Mouse (Mus musculus) myocyte (in vitro differentiated cells): ENCODE data around the gene Mipol1. TPM values are rescaled to one million over a fixed set of nuclear protein-coding genes. Genes with fewer than 3 reads are reported as not detected.

Source experiments
- H3K27me3 ChIP-seq: one replicate; pipeline ENCODE4 v1.6.1; 2011; ENCODE audit not compliant: control insufficient read depth, insufficient read depth, insufficient read length
- H3K36me3 ChIP-seq: one replicate; pipeline ENCODE4 v1.6.1; 2011; ENCODE audit not compliant: control insufficient read depth, insufficient read depth
- H3K4me2 ChIP-seq: one replicate; pipeline ENCODE4 v1.6.1; 2011; ENCODE audit warnings: low read depth, control low read depth
- H3K4me3 ChIP-seq: one replicate; pipeline ENCODE4 v1.5.1; 2011; ENCODE audit warnings: mild to moderate bottlenecking, control low read depth, moderate library complexity
- H3K79me2 ChIP-seq: one replicate; pipeline ENCODE4 v1.6.1; 2011; ENCODE audit not compliant: control insufficient read depth, insufficient read depth
- H3ac ChIP-seq: one replicate; pipeline ENCODE4 v1.6.1; 2011; ENCODE audit not compliant: control insufficient read depth, insufficient read length
- CEBPB ChIP-seq: IDR thresholded peaks from 2 replicates; pipeline ENCODE4 v1.6.1; 2011; ENCODE audit warnings: mild to moderate bottlenecking, moderate library complexity; ENCODE audit not compliant: poor library complexity, insufficient read depth, severe bottlenecking
- E2F4 ChIP-seq: IDR thresholded peaks from one replicate; pipeline ENCODE4 v1.6.1; 2011; ENCODE audit warnings: mild to moderate bottlenecking, control low read depth, moderate library complexity; ENCODE audit not compliant: insufficient read depth
- MAX ChIP-seq: IDR thresholded peaks from one replicate; pipeline ENCODE4 v1.6.1; 2011; ENCODE audit warnings: low read depth, mild to moderate bottlenecking, control low read depth
- MYOD1 ChIP-seq, 3 experiments: IDR thresholded peaks; one replicate each; pipeline ENCODE4 v1.6.1; 2011; ENCODE audit warnings: control low read depth in 2 of 3, low read depth in 2 of 3, mild to moderate bottlenecking in 2 of 3, moderate library complexity in 1 of 3; ENCODE audit not compliant: insufficient read length in 2 of 3, control insufficient read depth in 1 of 3
- MYOG ChIP-seq, 3 experiments: IDR thresholded peaks; one replicate each; pipeline ENCODE4 v1.6.1; 2011; ENCODE audit warnings: control low read depth in 2 of 3, low read depth in 2 of 3, mild to moderate bottlenecking in 2 of 3; ENCODE audit not compliant: insufficient read length in 2 of 3, control insufficient read depth in 1 of 3, insufficient read depth in 1 of 3
- POLR2A ChIP-seq: IDR thresholded peaks from one replicate; pipeline ENCODE4 v1.6.1; 2011; ENCODE audit warnings: low read depth, mild to moderate bottlenecking, control low read depth, moderate library complexity; ENCODE audit not compliant: insufficient read length
- POLR2AphosphoS2 ChIP-seq: IDR thresholded peaks from one replicate; pipeline ENCODE4 v1.6.1; 2011; ENCODE audit warnings: low read depth, control low read depth; ENCODE audit not compliant: insufficient read length
- REST ChIP-seq: IDR thresholded peaks from one replicate; pipeline ENCODE4 v1.6.1; 2011; ENCODE audit warnings: mild to moderate bottlenecking, control low read depth, moderate library complexity; ENCODE audit not compliant: insufficient read depth, insufficient read length
- SRF ChIP-seq: IDR thresholded peaks from one replicate; pipeline ENCODE4 v1.6.1; 2011; ENCODE audit warnings: low read depth; ENCODE audit not compliant: control insufficient read depth, insufficient read length
- TCF12 ChIP-seq: IDR thresholded peaks from one replicate; pipeline ENCODE4 v1.6.1; 2011; ENCODE audit warnings: mild to moderate bottlenecking, control low read depth; ENCODE audit not compliant: poor library complexity, insufficient read depth, severe bottlenecking
- TCF3 ChIP-seq: IDR thresholded peaks from one replicate; pipeline ENCODE4 v1.6.1; 2011; ENCODE audit warnings: low read depth, control low read depth; ENCODE audit not compliant: insufficient read length
- USF1 ChIP-seq: IDR thresholded peaks from one replicate; pipeline ENCODE4 v1.6.1; 2011; ENCODE audit warnings: low read depth, mild to moderate bottlenecking, control low read depth, moderate library complexity
- polyA plus RNA-seq: library from polyadenylated mRNA; unstranded; fragments of >200 nt; fragmentation: generic; extraction: Trizol; gene quantifications from one replicate; pipeline ENCODE4 v1.2.1, GENCODE M21; 2012; ENCODE audit warnings: missing spikeins

Gene Mipol1
- polyA plus RNA-seq, 1 experiment, result 1.6 TPM

DNA sequence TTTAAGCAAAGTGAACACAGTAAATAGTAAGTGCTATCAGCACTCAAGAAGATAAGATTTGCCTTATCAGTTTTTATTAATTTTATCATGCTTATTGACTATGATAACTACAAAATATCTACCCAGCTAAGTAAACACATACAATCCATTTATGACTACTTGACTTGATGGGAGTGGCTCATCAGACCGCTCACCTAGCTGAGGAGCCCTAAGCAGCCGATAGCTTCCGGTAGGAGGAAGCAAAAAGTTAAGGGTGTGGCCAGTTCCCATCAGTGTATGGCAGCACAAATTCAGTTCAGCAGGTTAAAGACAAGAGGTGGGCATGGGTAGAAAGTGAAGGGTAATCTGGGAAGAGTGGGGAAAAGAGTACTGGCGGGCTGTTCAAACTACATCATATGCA, 43.2 kb upstream of the Mipol1 start:
- no peaks in the 10 kb centered on the region for H3K27me3 ChIP-seq
- no peaks in the 10 kb centered on the region for H3K36me3 ChIP-seq
- no peak for TF ChIP-seq POLR2A
- TF ChIP-seq USF1, result no peak
- no peak for TF ChIP-seq TCF3
- TF ChIP-seq E2F4, result no peak
- no peak for TF ChIP-seq TCF12
- TF ChIP-seq MAX, result no peak
- no peak for TF ChIP-seq POLR2AphosphoS2
- TF ChIP-seq SRF, result no peak
- no peak for TF ChIP-seq MYOG (IDR thresholded peaks at IDR 0.05; ENCODE audit: control insufficient read depth in 1 of 3, insufficient read depth in 1 of 3, insufficient read length in 2 of 3, low read depth in 2 of 3)
- TF ChIP-seq MYOD1 (IDR thresholded peaks at IDR 0.05; ENCODE audit: control insufficient read depth in 1 of 3, insufficient read length in 2 of 3, low read depth in 2 of 3), result no peak
- no peak for TF ChIP-seq CEBPB
- TF ChIP-seq REST, result no peak
- no peak overlapping the region for H3K4me2 ChIP-seq
- no peak overlapping the region for H3K4me3 ChIP-seq
- H3ac ChIP-seq, result no peak overlapping the region
- H3K79me2 ChIP-seq, result no peaks in the 10 kb centered on the region

DNA sequence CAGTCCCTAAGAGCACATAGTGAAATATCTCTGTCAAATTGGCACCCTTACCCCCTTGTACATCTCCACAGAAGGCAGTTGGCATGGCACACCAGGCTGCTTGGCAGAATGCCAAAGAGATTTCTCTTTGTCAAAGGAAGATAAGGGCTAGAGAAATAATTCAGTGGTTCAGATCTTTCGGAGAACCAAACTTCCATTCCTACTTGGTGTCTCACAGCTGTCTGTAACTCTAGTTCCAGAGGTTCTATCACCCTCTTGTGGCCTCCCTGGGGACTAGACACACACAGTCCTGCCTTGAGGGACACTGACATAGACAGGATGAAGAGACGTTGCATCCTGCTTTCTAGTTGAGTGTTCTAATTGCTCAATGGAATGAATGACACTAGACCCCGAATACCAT, 35.6 kb upstream of the Mipol1 start:
- Histone ChIP-seq H3ac (no peak overlapping the region), H3K4me3 (no peak overlapping the region), H3K36me3 (no peaks in the 10 kb centered on the region), H3K27me3 (no peaks in the 10 kb centered on the region), H3K79me2 (no peaks in the 10 kb centered on the region), H3K4me2 (no peak overlapping the region)
- no peak for TF ChIP-seq MYOG (IDR thresholded peaks at IDR 0.05; ENCODE audit: control insufficient read depth in 1 of 3, insufficient read depth in 1 of 3, insufficient read length in 2 of 3, low read depth in 2 of 3)
- TF ChIP-seq TCF3, result no peak
- TF ChIP-seq MYOD1 (IDR thresholded peaks at IDR 0.05; ENCODE audit: control insufficient read depth in 1 of 3, insufficient read length in 2 of 3, low read depth in 2 of 3), result no peak
- TF ChIP-seq REST, result no peak
- TF ChIP-seq E2F4, result no peak
- TF ChIP-seq SRF, result no peak
- TF ChIP-seq POLR2A, result no peak
- no peak for TF ChIP-seq CEBPB
- no peak for TF ChIP-seq MAX
- no peak for TF ChIP-seq USF1
- no peak for TF ChIP-seq TCF12
- no peak for TF ChIP-seq POLR2AphosphoS2

GRCm38 (mm10) chr12:57196286-57196607, 34.0 kb upstream of the Mipol1 start:
- Histone ChIP-seq H3K36me3 (no peaks in the 10 kb centered on the region), H3ac (no peak overlapping the region), H3K4me2 (no peak overlapping the region), H3K27me3 (no peaks in the 10 kb centered on the region), H3K79me2 (no peaks in the 10 kb centered on the region), H3K4me3 (no peak overlapping the region)
- TF ChIP-seq CEBPB, result no peak
- no peak for TF ChIP-seq MAX
- no peak for TF ChIP-seq REST
- no peak for TF ChIP-seq TCF12
- no peak for TF ChIP-seq POLR2A
- no peak for TF ChIP-seq MYOG (IDR thresholded peaks at IDR 0.05; ENCODE audit: control insufficient read depth in 1 of 3, insufficient read depth in 1 of 3, insufficient read length in 2 of 3, low read depth in 2 of 3)
- TF ChIP-seq USF1, result no peak
- TF ChIP-seq POLR2AphosphoS2, result no peak
- no peak for TF ChIP-seq SRF
- TF ChIP-seq TCF3, result no peak
- TF ChIP-seq MYOD1 (IDR thresholded peaks at IDR 0.05; ENCODE audit: control insufficient read depth in 1 of 3, insufficient read length in 2 of 3, low read depth in 2 of 3), result no peak
- no peak for TF ChIP-seq E2F4

DNA sequence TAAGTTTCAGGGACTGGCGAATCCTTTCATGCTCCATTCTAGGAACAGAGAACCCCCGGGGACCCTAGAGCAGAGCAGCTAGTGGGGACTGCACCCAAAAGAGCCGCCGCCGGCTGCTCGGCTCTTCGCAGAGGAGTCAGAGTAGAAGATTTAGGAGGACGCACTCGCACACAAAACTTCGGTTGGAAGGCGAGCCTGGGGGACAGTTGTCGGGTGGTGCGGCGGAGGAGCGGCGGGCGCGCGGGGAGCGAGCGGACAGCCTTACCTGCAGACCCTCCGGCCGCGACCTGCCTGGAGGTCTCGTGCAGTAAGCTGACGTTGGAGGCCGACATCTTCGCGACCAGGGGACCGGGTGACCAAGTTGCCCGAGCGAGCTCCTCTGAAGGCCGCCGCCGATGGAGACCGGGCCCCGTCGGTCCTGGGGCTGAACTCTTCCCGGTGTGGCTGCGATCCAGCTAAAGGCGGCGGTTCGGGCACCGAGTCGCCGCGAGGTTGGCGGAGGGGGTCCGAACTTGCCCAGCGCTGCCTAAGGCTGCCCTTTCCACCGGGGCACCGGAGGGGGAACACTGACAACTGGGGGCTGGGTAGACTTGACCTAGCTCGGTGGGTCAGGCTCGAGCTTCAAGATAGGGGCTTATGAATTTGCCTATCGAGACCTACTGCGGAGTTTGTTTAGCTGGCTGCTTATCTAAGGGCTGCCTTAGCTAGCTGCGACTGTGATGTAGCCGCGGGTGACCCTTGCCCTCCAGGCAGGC, 33.4 kb upstream of the Mipol1 start:
- Histone ChIP-seq H3K36me3 (no peaks in the 10 kb centered on the region), H3K4me2 (no peak overlapping the region), H3K4me3 (no peak overlapping the region), H3K27me3 (no peaks in the 10 kb centered on the region), H3K79me2 (no peaks in the 10 kb centered on the region), H3ac (no peak overlapping the region)
- TF ChIP-seq E2F4 (no peak), MYOG (IDR thresholded peaks at IDR 0.05; ENCODE audit: control insufficient read depth in 1 of 3, insufficient read depth in 1 of 3, insufficient read length in 2 of 3, low read depth in 2 of 3) (no peak), POLR2A (no peak), SRF (no peak), CEBPB (no peak), POLR2AphosphoS2 (no peak), TCF12 (no peak), MAX (no peak), USF1 (no peak), REST (no peak), TCF3 (no peak), MYOD1 (IDR thresholded peaks at IDR 0.05; ENCODE audit: control insufficient read depth in 1 of 3, insufficient read length in 2 of 3, low read depth in 2 of 3) (no peak)
